ENCODE assay signal across 32 mouse cellular contexts in the genomic region with DNA sequence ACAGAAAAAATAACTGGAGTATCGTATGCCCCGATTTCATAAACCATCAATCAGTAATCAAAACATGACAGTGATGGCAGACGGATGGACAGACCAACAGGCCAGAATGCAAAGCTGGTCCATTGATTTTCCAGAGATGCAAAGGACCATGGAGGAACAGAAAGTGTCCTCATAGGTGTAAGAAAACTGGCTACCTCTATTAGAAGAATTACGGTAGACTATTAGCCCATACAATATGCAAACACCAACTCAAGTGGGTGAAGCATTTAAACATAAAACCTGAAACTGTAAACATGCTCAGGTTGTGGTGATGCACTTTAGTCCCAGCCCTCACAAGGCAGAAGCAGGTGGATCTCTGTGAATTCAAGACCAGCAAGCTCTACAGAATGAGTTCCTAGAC. TPM values are rescaled to one million over a fixed set of nuclear protein-coding genes. Genes with fewer than 3 reads are reported as not detected.
"Had no signal": no experiment of that assay in that cellular context is flagged by ENCODE, and none has a peak within 500 bp of the region (broad histone marks: within the 10 kb centered on the region; RNA-seq: fewer than 3 reads in every experiment).

No protein-coding gene starts in this region.

- H3K4me2 ChIP-seq: heart, embryonic 11.5 days; heart, embryonic 13.5 days; heart, embryonic 15.5 days; hindbrain, embryonic 13.5 days; hindbrain, embryonic 15.5 days; intestine, embryonic 15.5 days; kidney, embryonic 15.5 days; limb, embryonic 12.5 days; liver, embryonic 11.5 days had no signal

- H3K4me3 ChIP-seq: heart, adult 2 months; heart, embryonic 13.5 days; heart, embryonic 15.5 days; hindbrain, embryonic 13.5 days; hindbrain, embryonic 15.5 days; intestine, embryonic 15.5 days; kidney, embryonic 15.5 days; limb, embryonic 10.5 days; limb, embryonic 12.5 days had no signal

- H3K9ac ChIP-seq: heart, embryonic 13.5 days; heart, embryonic 15.5 days; hindbrain, embryonic 13.5 days; hindbrain, embryonic 15.5 days; intestine, embryonic 15.5 days; kidney, embryonic 15.5 days; limb, embryonic 12.5 days had no signal

- DNase-seq: gastrocnemius, postnatal 10 days; gastrocnemius, postnatal 25 days; heart, adult 11 months; heart, adult 2 months; heart, postnatal 14 days; heart, postnatal 36 days; kidney, adult 2 months; kidney, adult 9 months; kidney, postnatal 14 days; kidney, postnatal 36 days; layer of hippocampus, adult 9-11 months; layer of hippocampus, postnatal 36 days; liver had no signal

- H3K27me3 ChIP-seq: heart, embryonic 13.5 days; heart, embryonic 15.5 days; hindbrain, embryonic 13.5 days; hindbrain, embryonic 15.5 days; intestine, embryonic 15.5 days; kidney, embryonic 15.5 days had no signal

- ATAC-seq: hindbrain, postnatal 0 days; inflammation-experienced regulatory T-cells, adult 6 months; intestine, embryonic 15.5 days; intestine, postnatal 0 days had no signal

- H3K36me3 ChIP-seq: heart, embryonic 13.5 days; heart, embryonic 15.5 days; hindbrain, embryonic 13.5 days; hindbrain, embryonic 15.5 days; intestine, embryonic 15.5 days; kidney, embryonic 15.5 days; limb, embryonic 10.5 days; limb, embryonic 12.5 days had no signal

- H3K27ac ChIP-seq: heart, adult 2 months; heart, embryonic 13.5 days; heart, embryonic 15.5 days; hindbrain, embryonic 13.5 days; hindbrain, embryonic 15.5 days; hindbrain, postnatal 0 days; intestine, embryonic 15.5 days; kidney, embryonic 15.5 days; kidney, postnatal 0 days; limb, embryonic 10.5 days; limb, embryonic 12.5 days had no signal

- H3K9me3 ChIP-seq: heart, embryonic 13.5 days; heart, embryonic 15.5 days; hindbrain, embryonic 13.5 days; hindbrain, embryonic 15.5 days; intestine, embryonic 15.5 days; kidney, embryonic 15.5 days; limb, embryonic 10.5 days; limb, embryonic 12.5 days had no signal

RNA-seq across cellular contexts. Expression of gene Tsga10ip, which starts 7.0 kb away (rescaled TPM):
- total RNA-seq: gastrocnemius, postnatal 4 days; hindbrain, postnatal 0 days; layer of hippocampus, postnatal 36 days; left cerebral cortex, adult 18-20 months; left cerebral cortex, adult 8-10 months; left cerebral cortex, postnatal 10 days; left cerebral cortex, postnatal 36 days had no signal
- polyA plus RNA-seq: hindbrain, embryonic 15.5 days; hindbrain, postnatal 0 days; inflammation-experienced regulatory T-cells, adult 6 months; limb, embryonic 10.5 days had no signal
